Mouse (Mus musculus): Measurements from ENCODE around the gene Sptbn4.
A peak's percentile ranks its signal among the peaks of the same experiment; 100 is the strongest.

Sptbn4 gene

DNA sequence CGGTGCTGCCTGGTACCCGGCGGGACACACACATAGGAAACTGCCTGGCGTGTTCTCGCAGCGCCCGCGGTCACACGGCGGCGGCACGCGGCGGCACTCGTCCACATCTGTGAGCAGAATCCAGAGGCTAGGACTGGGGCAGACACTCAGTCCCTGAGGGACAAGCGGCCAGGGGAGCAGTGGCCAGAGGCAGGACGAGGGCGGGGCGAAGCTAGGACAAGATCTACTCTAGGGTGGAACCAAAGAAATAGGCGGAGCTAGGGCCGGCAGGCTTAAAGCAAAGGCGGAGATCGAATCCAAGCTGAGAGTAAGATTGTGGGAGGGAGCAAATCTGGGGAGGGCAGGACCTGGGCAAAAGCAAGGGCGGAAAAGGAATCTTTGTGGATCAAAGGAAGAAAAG is 121.8 kb downstream of the Sptbn4 start:
- peak; percentile 31 for DNase-seq (ENCODE audit: low read depth)

DNA sequence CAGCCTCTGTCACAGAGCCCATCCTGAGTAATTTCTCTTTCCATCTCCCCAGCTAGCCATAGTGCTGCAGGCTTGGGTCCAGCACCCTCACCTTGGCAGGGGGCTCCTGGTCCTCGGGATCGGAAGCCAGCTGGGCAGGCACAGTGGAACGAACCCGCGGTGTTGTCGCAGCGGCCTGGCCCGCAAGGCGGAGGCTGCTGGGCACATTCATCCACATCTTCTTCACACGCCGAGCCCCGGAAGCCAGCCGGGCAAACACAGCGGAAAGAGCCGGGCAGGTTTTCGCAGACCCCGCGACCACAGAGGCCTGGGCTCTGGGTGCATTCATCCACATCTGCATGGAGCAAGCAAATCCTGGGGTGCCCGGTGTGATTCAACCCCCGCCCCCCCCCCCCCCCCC is 122.6 kb downstream of the Sptbn4 start:
- DNase-seq (ENCODE audit: low read depth) = no peak

GRCm38 (mm10) chr7:27324161-27324560 is 123.3 kb downstream of the Sptbn4 start:
- no peak for DNase-seq (ENCODE audit: low read depth)

DNA sequence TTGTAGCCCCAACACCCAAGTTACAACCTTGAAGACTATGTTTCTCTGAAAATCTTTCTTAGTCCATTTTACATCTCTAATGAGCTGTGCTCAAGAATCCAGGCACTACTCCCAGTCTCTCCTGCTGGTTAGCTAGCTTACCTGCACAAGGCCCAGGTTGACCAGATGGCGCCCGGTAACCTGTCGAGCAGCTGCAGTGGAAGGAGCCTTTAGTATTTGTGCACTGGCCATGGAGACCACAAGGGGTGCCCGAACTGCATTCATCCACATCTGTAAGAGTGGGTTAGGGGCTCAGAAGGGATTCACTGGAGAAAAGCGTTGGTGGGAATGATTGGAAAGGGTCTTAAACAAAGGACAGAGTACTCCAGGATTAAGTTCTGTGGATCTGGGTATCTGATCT is 124.5 kb downstream of the Sptbn4 start:
- no peak for DNase-seq (ENCODE audit: low read depth)

- DNase-seq (ENCODE audit: low read depth) = no peak
Measured at GRCm38 (mm10) chr7:27322291-27322690, 125.2 kb downstream of the Sptbn4 start.

DNA sequence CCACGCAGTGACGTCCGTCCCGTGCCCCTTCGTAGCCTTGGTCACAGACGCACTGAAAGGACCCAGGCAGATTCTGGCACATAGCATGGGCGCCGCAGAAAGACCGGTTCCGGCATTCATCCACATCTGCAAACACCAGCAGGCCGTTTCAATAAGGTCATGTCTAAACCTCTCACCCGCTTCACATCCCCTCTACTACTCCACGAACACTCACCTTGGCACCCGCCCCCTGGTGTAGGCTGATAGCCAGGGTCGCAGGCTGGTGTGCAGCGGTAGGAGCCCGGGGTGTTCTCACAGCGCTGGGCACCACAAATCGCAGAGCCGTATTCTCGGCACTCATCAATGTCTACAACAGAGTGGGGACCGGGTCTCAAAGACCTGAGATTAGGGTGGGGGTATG is 128.1 kb downstream of the Sptbn4 start:
- DNase-seq (ENCODE audit: low read depth) = no peak

GRCm38 (mm10) chr7:27315958-27316357 is 131.5 kb downstream of the Sptbn4 start:
- no peak for DNase-seq (ENCODE audit: low read depth)

GRCm38 (mm10) chr7:27314393-27314792 is 133.1 kb downstream of the Sptbn4 start:
- no peak for DNase-seq (ENCODE audit: low read depth)

GRCm38 (mm10) chr7:27311651-27312284 is 135.7 kb downstream of the Sptbn4 start:
- DNase-seq (ENCODE audit: low read depth) = no peak

- no peak for DNase-seq (ENCODE audit: low read depth)
Measured at GRCm38 (mm10) chr7:27310996-27311535, 136.4 kb downstream of the Sptbn4 start.

DNA sequence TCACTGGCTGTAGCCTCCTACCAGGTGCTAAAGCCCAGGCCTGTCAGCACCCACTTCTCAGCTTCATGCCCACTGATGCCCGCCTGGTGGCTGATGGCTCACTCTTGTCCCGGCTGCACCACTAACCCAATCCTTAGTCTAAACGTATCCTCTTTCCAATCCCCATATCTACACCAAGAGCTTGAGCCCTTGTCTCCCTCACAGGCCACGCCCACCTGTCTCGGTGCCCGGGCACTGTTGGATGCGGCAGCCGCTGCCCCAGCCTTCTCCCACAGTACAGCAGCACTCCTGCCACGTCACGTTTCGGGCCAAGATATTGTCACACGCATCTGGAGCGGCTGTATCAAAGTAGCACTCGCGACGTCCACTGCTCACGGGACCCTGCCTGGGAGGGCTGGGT is 137.2 kb downstream of the Sptbn4 start:
- DNase-seq (ENCODE audit: low read depth) = no peak

DNA sequence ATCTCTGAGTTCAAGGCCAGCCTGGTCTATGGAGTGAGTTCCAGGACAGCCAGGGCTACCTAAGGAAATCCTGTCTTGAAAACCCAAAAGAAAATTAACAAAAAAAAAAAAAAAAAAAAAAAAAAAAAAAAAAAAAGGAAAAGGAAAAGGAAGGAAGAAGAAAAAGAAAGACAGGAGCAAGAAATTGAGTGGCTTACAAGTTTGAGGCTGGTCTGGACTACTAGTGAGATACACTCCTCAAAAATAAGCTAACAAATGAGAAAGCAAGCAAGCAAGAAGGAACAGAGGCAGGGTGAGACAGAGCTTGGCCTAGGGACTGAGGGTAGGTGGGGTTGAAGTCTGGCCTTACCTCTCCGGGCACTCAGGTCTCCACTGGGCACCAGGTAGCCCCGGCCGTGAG is 137.7 kb downstream of the Sptbn4 start:
- no peak for DNase-seq (ENCODE audit: low read depth)

DNA sequence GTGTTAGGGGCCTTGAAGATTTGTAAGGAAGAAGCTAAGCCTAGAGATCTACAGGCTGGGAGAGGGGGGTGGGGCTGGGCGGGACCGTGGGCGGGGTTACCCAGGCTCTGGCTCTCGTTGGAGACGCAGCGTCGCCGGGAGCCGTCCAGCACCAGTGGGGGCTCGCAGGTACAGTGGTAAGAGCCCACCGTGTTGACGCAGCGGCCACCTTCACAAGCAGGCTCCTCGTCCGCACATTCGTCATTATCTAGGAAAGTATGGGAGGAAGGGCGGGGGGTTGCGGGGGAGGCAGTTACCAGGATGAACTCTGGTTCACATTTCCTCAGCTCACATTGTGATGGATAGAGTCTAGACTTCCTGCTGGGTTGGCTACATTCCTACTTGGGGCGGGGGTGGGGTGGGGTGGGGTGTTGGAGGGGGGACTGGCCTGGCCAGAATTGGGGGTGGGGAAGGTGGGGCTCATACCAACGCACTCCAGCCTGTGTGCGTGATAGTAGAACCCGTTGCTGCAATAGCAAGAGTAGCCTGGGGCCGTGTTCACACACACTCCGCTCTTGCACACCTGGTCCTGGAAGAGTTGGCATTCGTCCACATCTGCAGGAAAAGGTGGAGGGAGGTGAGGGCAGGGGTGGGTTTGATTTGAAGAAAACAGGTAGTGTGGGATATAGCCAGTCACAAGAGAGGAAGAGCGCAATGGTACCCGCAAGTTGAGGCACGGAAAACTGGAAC is 138.5 kb downstream of the Sptbn4 start:
- DNase-seq (ENCODE audit: low read depth) = no peak

- DNase-seq (ENCODE audit: low read depth) = no peak
Measured at GRCm38 (mm10) chr7:27307551-27307950, 139.9 kb downstream of the Sptbn4 start.

Measured in naive thymus-derived CD4-positive, alpha-beta T cell, adult 2 months (primary cell).